Mouse (Mus musculus) embryonic facial prominence, embryonic 14.5 days (tissue): ENCODE measurements around the gene Ftsj3. TPM values are rescaled to one million over a fixed set of nuclear protein-coding genes. Genes with fewer than 3 reads are reported as not detected.
"Not testable (repeated sequence)": the region's sequence is repeated elsewhere in the genome, so short reads cannot be mapped to it uniquely, and the experiment has no call there.

Experiments used
- ATAC-seq: fragments of 200-750 bp; cut with Nextera tagmentation; 2 replicates; pipeline ENCODE4 v1.8.0; 2017; ENCODE audit warnings: low read depth, moderate number of reproducible peaks, moderate TSS enrichment
- DNase-seq: peaks from one replicate; pipeline ENCODE4 v3.0.0-alpha.2; 2015; ENCODE audit warnings: low spot score
- H3K27ac ChIP-seq: fragments of 300-500 bp; sonication (generic); replicated peaks from 2 replicates; pipeline ENCODE4 v1.5.1; 2014; ENCODE audit warnings: low read depth, mild to moderate bottlenecking, low read length, moderate library complexity
- H3K27me3 ChIP-seq: fragments of 300-500 bp; sonication (generic); replicated peaks from 2 replicates; pipeline ENCODE4 v1.6.1; 2014; ENCODE audit warnings: low read length; ENCODE audit not compliant: control insufficient read depth, insufficient read depth
- H3K36me3 ChIP-seq: fragments of 300-500 bp; sonication (generic); 2 replicates; pipeline ENCODE4 v1.6.1; 2014; ENCODE audit warnings: low read length, mixed read lengths; ENCODE audit not compliant: control insufficient read depth, insufficient read depth
- H3K4me1 ChIP-seq: fragments of 300-500 bp; sonication (generic); 2 replicates; pipeline ENCODE4 v1.6.1; 2014; ENCODE audit warnings: antibody characterized with exemption, low read length; ENCODE audit not compliant: control insufficient read depth, insufficient read depth
- H3K4me2 ChIP-seq: fragments of 300-500 bp; sonication (generic); 2 replicates; pipeline ENCODE4 v1.6.1; 2014; ENCODE audit warnings: low read depth, mild to moderate bottlenecking, low read length, moderate library complexity, mixed read lengths
- H3K4me3 ChIP-seq: fragments of 300-500 bp; sonication (generic); 2 replicates; pipeline ENCODE4 v1.5.1; 2014; ENCODE audit warnings: low read depth, mild to moderate bottlenecking, low read length
- H3K9ac ChIP-seq: fragments of 300-500 bp; sonication (generic); 2 replicates; pipeline ENCODE4 v1.6.1; 2014; ENCODE audit warnings: low read depth, mild to moderate bottlenecking, low read length, moderate library complexity, mixed read lengths
- H3K9me3 ChIP-seq: fragments of 300-500 bp; sonication (generic); 2 replicates; pipeline ENCODE4 v1.6.1; 2016; ENCODE audit warnings: low read length; ENCODE audit not compliant: control insufficient read depth
- WGBS: fragments of 180-500 bp; shearing (Covaris S2); extraction: QIAGEN DNeasy Blood & Tissue Kit; methylation state at CpG from one replicate; pipeline ENCODE4 v1.1.7; 2014; 5-methylcytosine and 5-hydroxymethylcytosine counted together
- polyA plus RNA-seq: library from polyadenylated mRNA; unstranded; fragments of >200 nt; fragmentation: Nextera tagmentation; extraction: Ambion mirVana; gene quantifications from 2 replicates; pipeline ENCODE4 v1.2.1, GENCODE M21; 2014

Gene Ftsj3
- polyA plus RNA-seq, 1 experiment from 2014 or later, result 47.9 TPM

GRCm38 (mm10) chr11:106202123-106202465 is 53.8 kb downstream of the Ftsj3 start, which contains the start of gene Strada:
TSS of gene Strada (minus strand) at chr11:106202168.
- ATAC-seq (no peak), DNase-seq (no peak)
- Histone ChIP-seq H3K9ac (no peak within 1 kb of the TSS), H3K4me3 (no peak within 1 kb of the TSS), H3K4me1 (no peaks in the 10 kb centered on the region), H3K4me2 (no peak within 1 kb of the TSS), H3K36me3 (peaks cover 94% of the 10 kb centered on the region), H3K27me3 (no peaks in the 10 kb centered on the region), H3K9me3 (no peaks in the 10 kb centered on the region), H3K27ac (no peak within 1 kb of the TSS)
- WGBS, result 86% methylated on average over 5 of the region's 5 CpGs

GRCm38 (mm10) chr11:106201337-106202122 is 54.3 kb downstream of the Ftsj3 start:
- peaks cover 94% of the 10 kb centered on the region for H3K36me3 ChIP-seq
- ATAC-seq, result no peak
- H3K27me3 ChIP-seq, result no peaks in the 10 kb centered on the region
- H3K4me2 ChIP-seq, result no peak overlapping the region
- no peak overlapping the region for H3K27ac ChIP-seq
- H3K4me1 ChIP-seq, result no peaks in the 10 kb centered on the region
- DNase-seq, result no peak
- WGBS, result 94% methylated on average over 19 of the region's 19 CpGs
- H3K9ac ChIP-seq, result no peak overlapping the region
- H3K4me3 ChIP-seq, result no peak overlapping the region
- H3K9me3 ChIP-seq, result no peaks in the 10 kb centered on the region

- DNase-seq, result no peak
- no peaks in the 10 kb centered on the region for H3K4me1 ChIP-seq
- H3K27ac ChIP-seq, result no peak overlapping the region
- H3K4me3 ChIP-seq, result no peak overlapping the region
- peaks cover 88% of the 10 kb centered on the region for H3K36me3 ChIP-seq
- no peaks in the 10 kb centered on the region for H3K9me3 ChIP-seq
- H3K9ac ChIP-seq, result no peak overlapping the region
- no peak overlapping the region for H3K4me2 ChIP-seq
- ATAC-seq, result no peak
- no peaks in the 10 kb centered on the region for H3K27me3 ChIP-seq
- 83% methylated on average over 6 of the region's 6 CpGs for WGBS
Observed at GRCm38 (mm10) chr11:106200756-106201155, 55.1 kb downstream of the Ftsj3 start.

GRCm38 (mm10) chr11:106199997-106200396 is 55.9 kb downstream of the Ftsj3 start:
- not testable (repeated sequence) for H3K4me3 ChIP-seq, H3K4me1 ChIP-seq, H3K4me2 ChIP-seq, H3K9me3 ChIP-seq, H3K9ac ChIP-seq, DNase-seq, H3K27me3 ChIP-seq, H3K27ac ChIP-seq, ATAC-seq
- H3K36me3 ChIP-seq, result peaks cover 81% of the 10 kb centered on the region
- 94% methylated on average over 7 of the region's 7 CpGs for WGBS

Other genes starting within 250 kb of the Ftsj3 start
- gene Kcnh6, start 248.0 kb downstream of the Ftsj3 start, polyA plus RNA-seq, result 2.5 and 2.6 TPM in 2 replicates
- gene Dcaf7, start 219.2 kb downstream of the Ftsj3 start, polyA plus RNA-seq, result 56.0 and 62.8 TPM in 2 replicates
- gene Taco1, start 190.0 kb downstream of the Ftsj3 start, polyA plus RNA-seq, result 7.8 and 8.2 TPM in 2 replicates
- 30.4 and 31.9 TPM in 2 replicates for gene Map3k3, start 171.5 kb downstream of the Ftsj3 start, polyA plus RNA-seq
- gene Gm10840, start 95.2 kb downstream of the Ftsj3 start, polyA plus RNA-seq, result not detected in 2 replicates
- gene Limd2, start 95.2 kb downstream of the Ftsj3 start, polyA plus RNA-seq, result 169 and 216 TPM in 2 replicates
- 24.0 and 26.2 TPM in 2 replicates for gene Strada, start 53.9 kb downstream of the Ftsj3 start, polyA plus RNA-seq
- 76.0 and 77.4 TPM in 2 replicates for gene Ccdc47, start 39.7 kb downstream of the Ftsj3 start, polyA plus RNA-seq
- gene Ddx42, start 39.2 kb downstream of the Ftsj3 start, polyA plus RNA-seq, result 62.7 and 69.1 TPM in 2 replicates
- 231 and 259 TPM in 2 replicates for gene Psmc5, start 75 bp upstream of the Ftsj3 start, polyA plus RNA-seq
- 87.6 and 102 TPM in 2 replicates for gene Smarcd2, start 16.9 kb upstream of the Ftsj3 start, polyA plus RNA-seq
- gene Tcam1, start 20.6 kb upstream of the Ftsj3 start, polyA plus RNA-seq, result 0.24 and 0.74 TPM in 2 replicates
- not detected in 2 replicates for gene Gh, start 45.8 kb upstream of the Ftsj3 start, polyA plus RNA-seq
- 3.2 and 3.7 TPM in 2 replicates for gene Cd79b, start 58.7 kb upstream of the Ftsj3 start, polyA plus RNA-seq
- 0.98 and 1.5 TPM in 2 replicates for gene Scn4a, start 97.2 kb upstream of the Ftsj3 start, polyA plus RNA-seq
- 0.92 and 0.93 TPM in 2 replicates for gene Prr29, start 109.4 kb upstream of the Ftsj3 start, polyA plus RNA-seq
- gene Icam2, start 132.0 kb upstream of the Ftsj3 start, polyA plus RNA-seq, result 42.2 and 44.3 TPM in 2 replicates
- 5.9 and 7.0 TPM in 2 replicates for gene Ern1, start 231.8 kb upstream of the Ftsj3 start, polyA plus RNA-seq